Mouse (Mus musculus): ENCODE measurements around the gene Rasl11a.
"Not testable (repeated sequence)": the region's sequence is repeated elsewhere in the genome, so short reads cannot be mapped to it uniquely, and the experiment has no call there.

Rasl11a gene

GRCm38 (mm10) chr5:146893478-146894182 is 48.8 kb downstream of the Rasl11a start:
- DNase-seq (ENCODE audit: low read depth, low spot score): peak; percentile 22

DNA sequence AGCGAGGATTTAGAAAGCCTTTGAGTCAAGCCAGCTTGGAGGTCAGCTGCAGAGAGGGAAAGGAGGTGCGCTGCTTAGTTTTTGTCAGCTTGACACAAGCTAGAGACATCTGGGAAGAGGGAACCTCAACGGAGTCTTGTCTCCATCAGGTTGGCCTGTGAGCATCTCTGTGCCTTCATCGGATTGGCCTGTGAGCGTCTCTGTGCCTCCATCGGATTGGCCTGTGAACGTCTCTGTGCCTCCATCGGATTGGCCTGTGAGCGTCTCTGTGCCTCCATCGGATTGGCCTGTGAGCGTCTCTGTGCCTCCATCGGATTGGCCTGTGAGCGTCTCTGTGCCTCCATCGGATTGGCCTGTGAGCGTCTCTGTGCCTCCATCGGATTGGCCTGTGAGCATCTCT is 50.8 kb downstream of the Rasl11a start:
- not testable (repeated sequence) for DNase-seq (ENCODE audit: low read depth, low spot score)

DNA sequence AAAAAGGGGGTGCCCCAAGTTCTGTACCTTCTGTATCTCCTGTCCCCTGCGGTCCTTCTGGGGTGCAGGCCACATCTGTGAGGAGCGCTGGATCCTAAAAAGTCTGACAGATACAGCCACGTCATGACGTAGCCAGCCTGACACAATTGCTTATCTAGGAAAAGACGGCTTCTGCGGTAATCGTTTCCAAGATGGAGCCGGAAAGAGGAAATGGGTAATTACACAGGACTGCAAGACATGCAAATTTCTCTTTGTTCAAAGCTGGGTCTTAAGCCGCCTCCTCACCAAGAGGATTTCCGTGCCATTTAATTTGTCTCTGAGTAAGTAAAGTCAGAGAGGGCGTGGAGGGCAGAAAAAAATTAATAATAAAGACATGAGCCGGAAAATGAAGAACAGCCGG is 52.1 kb downstream of the Rasl11a start:
- DNase-seq (ENCODE audit: low read depth, low spot score): peak; percentile 83
